Comparison of ENCODE assay signal across 10 mouse cellular contexts in the genomic region with DNA sequence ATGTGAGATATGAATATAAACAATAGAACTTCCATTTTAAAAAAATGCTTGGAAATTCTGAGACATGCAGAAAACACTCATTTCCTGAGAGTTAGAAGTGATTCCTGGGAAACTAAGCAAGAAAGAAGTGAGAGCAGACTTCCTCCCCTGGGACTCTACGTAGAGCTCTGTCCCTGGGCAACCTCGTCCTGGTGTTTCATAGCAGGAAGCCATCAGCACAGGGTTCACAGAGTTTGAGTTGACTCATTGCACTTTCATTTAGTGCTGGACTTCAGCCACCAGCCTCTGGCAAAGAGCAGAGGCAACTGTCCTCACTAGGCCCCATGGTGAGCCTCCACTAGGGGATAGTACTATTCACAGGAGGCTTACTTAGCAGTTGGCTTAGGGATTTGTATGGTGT. TPM values are rescaled to one million over a fixed set of nuclear protein-coding genes. Genes with fewer than 3 reads are reported as not detected.
DNase-seq lines count a peak whose midpoint lies in the region; ATAC-seq lines count a peak whose summit lies in the region.
"Had no signal": no experiment of that assay in that cellular context is flagged by ENCODE, and none has a peak within 500 bp of the region (broad histone marks: within the 10 kb centered on the region; RNA-seq: fewer than 3 reads in every experiment).

No protein-coding gene starts in this region.

- no peak overlapping the region for H3K4me2 ChIP-seq in midbrain, embryonic 11.5 days
- H3K4me2 ChIP-seq: lung, embryonic 15.5 days had no signal

- H3K9ac ChIP-seq in midbrain, embryonic 11.5 days (ENCODE audit: low read length): no peak overlapping the region
- H3K9ac ChIP-seq: lung, embryonic 15.5 days had no signal

- peaks cover 20% of the 10 kb centered on the region for H3K36me3 ChIP-seq in heart, embryonic 10.5 days
- no peaks in the 10 kb centered on the region for H3K36me3 ChIP-seq in midbrain, embryonic 11.5 days (ENCODE audit: control insufficient read depth, insufficient read depth, low read length)

- DNase-seq in heart, adult 18-20 months: peak; percentile 79 to 89
- no peak for DNase-seq in heart, embryonic 10.5 days (ENCODE audit: low spot score)
- peak; percentile 69 for DNase-seq in gastrocnemius, adult 18-20 months (ENCODE audit: low spot score)
- peak; percentile 63 to 73 for DNase-seq in kidney, adult 8-10 months
- peak; percentile 61 for DNase-seq in lung, postnatal 25 days (ENCODE audit: low spot score)
- no peak for DNase-seq in left cerebral cortex, adult 18-20 months (ENCODE audit: low spot score in 2 of 2)
- no peak for DNase-seq in cerebellum, adult 9-11 months
- no peak for DNase-seq in midbrain, embryonic 11.5 days (ENCODE audit: low spot score, missing footprints)

- H3K27me3 ChIP-seq in heart, embryonic 10.5 days (ENCODE audit: insufficient read depth, poor library complexity, severe bottlenecking): no peaks in the 10 kb centered on the region
- H3K27me3 ChIP-seq in midbrain, embryonic 11.5 days (ENCODE audit: control insufficient read depth, insufficient read depth, low read length): no peaks in the 10 kb centered on the region
- H3K27me3 ChIP-seq: lung, embryonic 15.5 days had no signal

- H3K4me3 ChIP-seq in heart, embryonic 10.5 days: no peak overlapping the region
- H3K4me3 ChIP-seq in midbrain, embryonic 11.5 days (ENCODE audit: low read depth, low read length): no peak overlapping the region
- H3K4me3 ChIP-seq: lung, embryonic 15.5 days had no signal

- 0 out of 2 replicates have a peak, but pooled peaks cover 6% of the 10 kb centered on the region for H3K4me1 ChIP-seq in heart, embryonic 10.5 days
- H3K4me1 ChIP-seq in midbrain, embryonic 11.5 days (ENCODE audit: control insufficient read depth, insufficient read depth, low read length): peaks cover 7% of the 10 kb centered on the region; the same call in 1 of the 2 replicates
- H3K4me1 ChIP-seq: lung, embryonic 15.5 days had no signal

- ATAC-seq in midbrain, embryonic 11.5 days (ENCODE audit: low FRiP score): no peak

- 60% methylated on average over 2 of the region's 2 CpGs for WGBS in heart, embryonic 10.5 days
- 84% methylated on average over 2 of the region's 2 CpGs for WGBS in midbrain, embryonic 11.5 days

- no peaks in the 10 kb centered on the region for H3K9me3 ChIP-seq in heart, embryonic 10.5 days
- H3K9me3 ChIP-seq in midbrain, embryonic 11.5 days (ENCODE audit: control insufficient read depth, low read length): no peaks in the 10 kb centered on the region
- H3K9me3 ChIP-seq: lung, embryonic 15.5 days had no signal

- no peak overlapping the region for H3K27ac ChIP-seq in heart, embryonic 10.5 days
- H3K27ac ChIP-seq in midbrain, embryonic 11.5 days (ENCODE audit: low read depth, low read length): no peak overlapping the region
- H3K27ac ChIP-seq: lung, embryonic 15.5 days had no signal

RNA-seq across cellular contexts. Expression of a gene that starts 19.0 kb away (rescaled TPM):
- total RNA-seq in heart, adult 18-20 months (2021): not detected
- 0.64 TPM in 1 of 2 replicates, not detected in the other for polyA plus RNA-seq in heart, embryonic 10.5 days (2016; fragmentation: Nextera tagmentation; extraction: Ambion mirVana)
- total RNA-seq in gastrocnemius, adult 18-20 months (2021): not detected
- not detected for total RNA-seq in left cerebral cortex, adult 18-20 months (2021)
- polyA plus RNA-seq in midbrain, embryonic 11.5 days (2014; fragmentation: Nextera tagmentation; extraction: Ambion mirVana): 0.22 and 0.52 TPM in 2 replicates
- polyA plus RNA-seq: frontal cortex, adult 2 months had no signal

RNA-seq across cellular contexts. Expression of a gene that starts 24.9 kb away (rescaled TPM):
- 10 to 100 TPM; 65.4 to 72.8 TPM for total RNA-seq in heart, adult 18-20 months (2021)
- 48.4 and 50.9 TPM in 2 replicates for polyA plus RNA-seq in heart, embryonic 10.5 days (2016; fragmentation: Nextera tagmentation; extraction: Ambion mirVana)
- total RNA-seq in gastrocnemius, adult 18-20 months (2021): 10 to 100 TPM; 17.2 to 18.4 TPM
- total RNA-seq in left cerebral cortex, adult 18-20 months (2021): under 1 TPM; 0.19 to 0.33 TPM
- polyA plus RNA-seq in midbrain, embryonic 11.5 days (2014; fragmentation: Nextera tagmentation; extraction: Ambion mirVana): 17.6 and 19.0 TPM in 2 replicates

RNA-seq across cellular contexts. Expression of a gene that starts 26.7 kb away (rescaled TPM):
- not detected for total RNA-seq in heart, adult 18-20 months (2021)
- 0.31 TPM in 1 of 2 replicates, not detected in the other for polyA plus RNA-seq in heart, embryonic 10.5 days (2016; fragmentation: Nextera tagmentation; extraction: Ambion mirVana)
- total RNA-seq in gastrocnemius, adult 18-20 months (2021): not detected
- total RNA-seq in left cerebral cortex, adult 18-20 months (2021): not detected
- polyA plus RNA-seq in midbrain, embryonic 11.5 days (2014; fragmentation: Nextera tagmentation; extraction: Ambion mirVana): not detected in 2 replicates
- polyA plus RNA-seq: frontal cortex, adult 2 months; lung, embryonic 15.5 days had no signal

Comparison
In these comparisons a context has a peak if more than half of its experiments do, and no peak if none do; other contexts are left out.
1. DNase-seq: peak in heart, adult 18-20 months (2 of 2), gastrocnemius, adult 18-20 months (single experiment), kidney, adult 8-10 months (2 of 2) and lung, postnatal 25 days (single experiment); none in heart, embryonic 10.5 days (single experiment), left cerebral cortex, adult 18-20 months (0 of 2), cerebellum, adult 9-11 months (single experiment) and midbrain, embryonic 11.5 days (single experiment).
2. RNA of a gene that starts 24.9 kb away (total RNA-seq): 65.4 to 72.8 TPM in heart, adult 18-20 months and 17.2 to 18.4 TPM in gastrocnemius, adult 18-20 months; 0.19 to 0.33 TPM in left cerebral cortex, adult 18-20 months; every median in the first group is over 10 times any median in the second.